Mouse (Mus musculus): Measurements from ENCODE around the gene Slc9a4. TPM values are rescaled to one million over a fixed set of nuclear protein-coding genes. Genes with fewer than 3 reads are reported as not detected.
"Not testable (repeated sequence)": the region's sequence is repeated elsewhere in the genome, so short reads cannot be mapped to it uniquely, and the experiment has no call there.

The Slc9a4 gene
- polyA plus RNA-seq, 1 experiment = not detected

GRCm38 (mm10) chr1:40580269-40580668 is 388 bp downstream of the Slc9a4 start:
- Histone ChIP-seq H3K36me3 (ENCODE audit: control insufficient read depth, insufficient read depth, low read length) (no peaks in the 10 kb centered on the region), H3K4me3 (ENCODE audit: low read depth, low read length) (no peak overlapping the region), H3K27ac (ENCODE audit: insufficient read depth, low read depth, low read length) (no peak overlapping the region), H3K27me3 (ENCODE audit: control insufficient read depth, insufficient read depth, low read length) (no peaks in the 10 kb centered on the region), H3K4me1 (ENCODE audit: control insufficient read depth, insufficient read depth, insufficient read length, low read length) (peaks cover 4% of the 10 kb centered on the region; the same call in 1 of the 2 replicates)
- WGBS = 23% methylated on average over 14 of the region's 14 CpGs
- no peak for TF ChIP-seq CTCF (IDR thresholded peaks at IDR 0.05; ENCODE audit: extremely low read depth, insufficient read length, insufficient replicate concordance, low read depth, low read length)
- no peak; the same call in 1 of the 2 replicates for TF ChIP-seq POLR2A (IDR thresholded peaks at IDR 0.05; ENCODE audit: low read depth, low read length)

DNA sequence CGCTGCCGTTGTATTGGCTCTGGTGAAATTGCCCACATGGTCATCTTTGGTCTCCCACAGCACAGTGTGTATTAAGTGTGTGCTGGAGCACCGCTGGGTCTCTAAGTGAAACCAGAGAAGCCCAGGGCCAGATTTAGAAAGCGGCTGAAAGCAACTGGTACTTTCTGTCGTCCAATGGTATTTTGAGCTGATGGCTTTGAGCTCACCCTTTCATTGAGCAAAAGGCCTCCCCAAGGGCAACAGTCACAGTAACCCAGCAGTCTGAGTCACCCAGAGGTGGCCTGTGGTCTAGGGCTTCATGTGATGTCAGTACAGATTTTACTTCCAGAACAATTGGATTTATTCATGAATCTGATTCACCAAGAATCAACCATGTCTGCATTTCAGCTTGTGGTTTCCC is 6.9 kb downstream of the Slc9a4 start:
- TF ChIP-seq CTCF (IDR thresholded peaks at IDR 0.05; ENCODE audit: extremely low read depth, insufficient read length, insufficient replicate concordance, low read depth, low read length) (no peak), POLR2A (IDR thresholded peaks at IDR 0.05; ENCODE audit: low read depth, low read length) (no peak)
- Histone ChIP-seq H3K27me3 (ENCODE audit: control insufficient read depth, insufficient read depth, low read length) (no peaks in the 10 kb centered on the region), H3K36me3 (ENCODE audit: control insufficient read depth, insufficient read depth, low read length) (no peaks in the 10 kb centered on the region), H3K4me1 (ENCODE audit: control insufficient read depth, insufficient read depth, insufficient read length, low read length) (no peaks in the 10 kb centered on the region), H3K4me3 (ENCODE audit: low read depth, low read length) (no peak overlapping the region), H3K27ac (ENCODE audit: insufficient read depth, low read depth, low read length) (no peak overlapping the region)
- WGBS = 91% methylated on average over 5 of the region's 5 CpGs

DNA sequence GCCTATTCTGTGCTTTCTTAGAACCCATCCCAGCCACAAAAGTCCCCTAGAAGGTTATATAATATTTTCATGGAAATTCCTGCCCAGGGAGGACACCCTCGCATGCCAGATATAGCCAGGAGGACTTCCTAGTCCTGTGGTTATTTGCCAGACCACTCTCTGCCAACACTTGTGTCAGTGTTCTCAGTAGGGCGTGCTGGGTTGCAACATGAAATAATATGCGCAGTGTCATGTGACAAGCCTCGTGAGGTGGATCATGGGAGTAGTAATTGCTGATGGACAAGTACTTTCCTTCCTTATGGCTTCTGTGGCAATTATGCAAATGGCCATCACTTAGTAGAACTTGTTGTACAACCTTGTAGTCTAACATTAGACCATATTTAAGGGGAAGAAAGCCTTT is 11.1 kb downstream of the Slc9a4 start:
- WGBS = 76% methylated on average over 4 of the region's 4 CpGs
- no peak overlapping the region for H3K27ac ChIP-seq (ENCODE audit: insufficient read depth, low read depth, low read length)
- no peaks in the 10 kb centered on the region for H3K4me1 ChIP-seq (ENCODE audit: control insufficient read depth, insufficient read depth, insufficient read length, low read length)
- no peak for TF ChIP-seq CTCF (IDR thresholded peaks at IDR 0.05; ENCODE audit: extremely low read depth, insufficient read length, insufficient replicate concordance, low read depth, low read length)
- TF ChIP-seq POLR2A (IDR thresholded peaks at IDR 0.05; ENCODE audit: low read depth, low read length) = no peak
- H3K4me3 ChIP-seq (ENCODE audit: low read depth, low read length) = no peak overlapping the region
- no peaks in the 10 kb centered on the region for H3K36me3 ChIP-seq (ENCODE audit: control insufficient read depth, insufficient read depth, low read length)
- H3K27me3 ChIP-seq (ENCODE audit: control insufficient read depth, insufficient read depth, low read length) = no peaks in the 10 kb centered on the region

DNA sequence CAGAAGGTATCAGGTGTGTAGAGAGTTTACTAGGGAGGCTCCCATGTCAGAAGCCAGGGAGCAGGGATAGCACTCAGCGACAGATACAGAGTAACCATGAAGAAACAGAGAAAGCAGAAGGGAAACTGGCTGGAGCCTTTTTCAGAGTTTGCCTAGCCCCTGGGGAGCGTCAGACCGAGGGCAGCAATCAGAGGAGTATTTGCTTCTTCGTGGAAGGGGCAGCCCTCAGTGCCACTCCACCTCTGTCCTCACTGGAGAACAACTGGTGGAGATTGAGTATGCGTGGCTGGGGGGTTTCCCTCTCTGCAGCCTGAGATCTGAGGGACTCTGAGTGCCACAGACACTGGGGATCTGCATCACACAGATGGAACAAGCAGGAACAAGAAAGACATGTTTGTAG is 17.9 kb downstream of the Slc9a4 start:
- H3K27ac ChIP-seq (ENCODE audit: insufficient read depth, low read depth, low read length) = no peak overlapping the region
- H3K27me3 ChIP-seq (ENCODE audit: control insufficient read depth, insufficient read depth, low read length) = no peaks in the 10 kb centered on the region
- 58% methylated on average over 5 of the region's 5 CpGs for WGBS
- no peak for TF ChIP-seq POLR2A (IDR thresholded peaks at IDR 0.05; ENCODE audit: low read depth, low read length)
- no peak for TF ChIP-seq CTCF (IDR thresholded peaks at IDR 0.05; ENCODE audit: extremely low read depth, insufficient read length, insufficient replicate concordance, low read depth, low read length)
- no peak overlapping the region for H3K4me3 ChIP-seq (ENCODE audit: low read depth, low read length)
- H3K36me3 ChIP-seq (ENCODE audit: control insufficient read depth, insufficient read depth, low read length) = no peaks in the 10 kb centered on the region
- peaks cover 2% of the 10 kb centered on the region; the same call in 1 of the 2 replicates for H3K4me1 ChIP-seq (ENCODE audit: control insufficient read depth, insufficient read depth, insufficient read length, low read length)

DNA sequence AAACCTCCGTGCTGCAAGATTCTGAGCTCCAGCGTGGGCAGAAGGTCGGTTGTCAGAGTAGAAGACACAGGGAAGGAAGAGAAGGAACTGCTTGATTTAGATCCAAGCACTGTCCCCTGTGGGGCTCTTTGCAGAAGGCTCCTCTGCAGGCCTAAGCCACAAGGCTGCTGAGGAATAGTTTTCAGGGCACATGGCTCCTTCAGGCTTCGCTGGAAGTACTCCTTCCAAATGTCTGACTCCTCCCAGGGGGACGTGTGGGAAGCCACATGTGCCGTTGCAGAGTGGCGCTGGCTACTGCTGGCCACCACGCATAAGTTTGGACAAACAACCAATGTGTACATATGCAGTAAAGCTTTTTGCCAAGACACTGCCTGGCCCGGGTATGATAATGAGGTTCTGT is 19.8 kb downstream of the Slc9a4 start:
- H3K4me3 ChIP-seq (ENCODE audit: low read depth, low read length); H3K27ac ChIP-seq (ENCODE audit: insufficient read depth, low read depth, low read length); H3K27me3 ChIP-seq (ENCODE audit: control insufficient read depth, insufficient read depth, low read length); H3K36me3 ChIP-seq (ENCODE audit: control insufficient read depth, insufficient read depth, low read length); H3K4me1 ChIP-seq (ENCODE audit: control insufficient read depth, insufficient read depth, insufficient read length, low read length): not testable (repeated sequence)
- 89% methylated on average over 9 of the region's 9 CpGs for WGBS

- Histone ChIP-seq H3K4me3 (ENCODE audit: low read depth, low read length) (no peak overlapping the region), H3K36me3 (ENCODE audit: control insufficient read depth, insufficient read depth, low read length) (no peaks in the 10 kb centered on the region), H3K27me3 (ENCODE audit: control insufficient read depth, insufficient read depth, low read length) (no peaks in the 10 kb centered on the region), H3K4me1 (ENCODE audit: control insufficient read depth, insufficient read depth, insufficient read length, low read length) (peaks cover 5% of the 10 kb centered on the region), H3K27ac (ENCODE audit: insufficient read depth, low read depth, low read length) (no peak overlapping the region)
- TF ChIP-seq POLR2A (IDR thresholded peaks at IDR 0.05; ENCODE audit: low read depth, low read length) (no peak), CTCF (IDR thresholded peaks at IDR 0.05; ENCODE audit: extremely low read depth, insufficient read length, insufficient replicate concordance, low read depth, low read length) (no peak)
- WGBS = 83% methylated on average over 25 of the region's 25 CpGs
Observed at GRCm38 (mm10) chr1:40600394-40601327, 20.8 kb downstream of the Slc9a4 start.

DNA sequence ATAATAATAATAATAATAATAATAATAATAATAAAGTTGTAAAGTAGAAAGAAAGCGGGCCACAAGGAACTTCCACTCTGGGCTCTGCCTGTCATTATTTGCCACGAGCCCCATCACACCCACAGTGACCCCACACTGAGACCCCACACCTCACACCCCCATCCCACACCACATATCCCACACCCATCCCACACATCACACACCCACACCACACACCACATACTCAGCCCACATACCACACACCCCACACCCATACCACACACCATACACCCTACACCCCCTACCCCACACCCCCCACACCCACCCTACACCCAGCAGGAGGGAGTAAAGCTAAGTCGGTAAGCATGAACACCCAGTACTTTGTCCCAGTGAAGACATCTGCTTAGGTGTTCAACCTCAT is 21.6 kb downstream of the Slc9a4 start:
- no peaks in the 10 kb centered on the region for H3K27me3 ChIP-seq (ENCODE audit: control insufficient read depth, insufficient read depth, low read length)
- H3K4me1 ChIP-seq (ENCODE audit: control insufficient read depth, insufficient read depth, insufficient read length, low read length) = peaks cover 5% of the 10 kb centered on the region
- WGBS = 81% methylated on average over 3 of the region's 3 CpGs
- H3K4me3 ChIP-seq (ENCODE audit: low read depth, low read length) = no peak overlapping the region
- H3K36me3 ChIP-seq (ENCODE audit: control insufficient read depth, insufficient read depth, low read length) = no peaks in the 10 kb centered on the region
- no peak overlapping the region for H3K27ac ChIP-seq (ENCODE audit: insufficient read depth, low read depth, low read length)
- TF ChIP-seq CTCF (IDR thresholded peaks at IDR 0.05; ENCODE audit: extremely low read depth, insufficient read length, insufficient replicate concordance, low read depth, low read length) = no peak
- TF ChIP-seq POLR2A (IDR thresholded peaks at IDR 0.05; ENCODE audit: low read depth, low read length) = no peak

All from small intestine, adult 2 months (tissue).